8 mouse cellular contexts compared by ENCODE assay signal in genomic region chr3:57736419-57737095, GRCm38 (mm10). TPM values are rescaled to one million over a fixed set of nuclear protein-coding genes. Genes with fewer than 3 reads are reported as not detected.
DNase-seq lines count a peak whose midpoint lies in the region; ATAC-seq and TF ChIP-seq lines count a peak whose summit lies in the region.

No protein-coding gene starts in this region.

- H3K4me3 ChIP-seq in kidney, embryonic 15.5 days (replicated peaks), result peak overlapping the region; percentile 91
- H3K4me3 ChIP-seq in heart, embryonic 16.5 days (ENCODE audit: low read length), result peak overlapping the region; percentile 91
- peak overlapping the region; percentile 84 to 95 for H3K4me3 ChIP-seq in liver, embryonic 14.5 days (ENCODE audit: insufficient read depth in 1 of 2, low read depth in 2 of 2, low read length in 2 of 2)
- H3K4me3 ChIP-seq in small intestine, adult 2 months (ENCODE audit: low read depth, low read length), result peak overlapping the region; percentile 90

- ATAC-seq in kidney, embryonic 15.5 days (replicated peaks; ENCODE audit: low FRiP score), result no peak
- no peak for ATAC-seq in heart, embryonic 16.5 days (replicated peaks; ENCODE audit: extremely low read depth, insufficient read depth, low FRiP score)
- ATAC-seq in liver, embryonic 14.5 days (ENCODE audit: insufficient read depth), result no peak

- no peaks in the 10 kb centered on the region for H3K9me3 ChIP-seq in kidney, embryonic 15.5 days (replicated peaks)
- H3K9me3 ChIP-seq in heart, embryonic 16.5 days (replicated peaks; ENCODE audit: control insufficient read depth, low read length), result no peaks in the 10 kb centered on the region
- H3K9me3 ChIP-seq in liver, embryonic 14.5 days (ENCODE audit: control insufficient read depth, low read length), result no peaks in the 10 kb centered on the region

- no peak for TF ChIP-seq EP300 in liver, embryonic 14.5 days (IDR thresholded peaks at IDR 0.05; ENCODE audit: low read depth)

- no peak for TF ChIP-seq CTCF in liver, embryonic 14.5 days (IDR thresholded peaks at IDR 0.05; ENCODE audit: low read depth)
- no peak for TF ChIP-seq CTCF in small intestine, adult 2 months (IDR thresholded peaks at IDR 0.05; ENCODE audit: extremely low read depth, insufficient read length, insufficient replicate concordance, low read depth, low read length)

- no peak for TF ChIP-seq POLR2A in small intestine, adult 2 months (IDR thresholded peaks at IDR 0.05; ENCODE audit: low read depth, low read length)

- no peaks in the 10 kb centered on the region for H3K27me3 ChIP-seq in kidney, embryonic 15.5 days
- H3K27me3 ChIP-seq in heart, embryonic 16.5 days (ENCODE audit: control insufficient read depth, insufficient read depth, low read length), result no peaks in the 10 kb centered on the region
- H3K27me3 ChIP-seq in liver, embryonic 14.5 days (ENCODE audit: control insufficient read depth, insufficient read depth, low read length), result no peaks in the 10 kb centered on the region
- no peaks in the 10 kb centered on the region for H3K27me3 ChIP-seq in small intestine, adult 2 months (ENCODE audit: control insufficient read depth, insufficient read depth, low read length)

- intact Hi-C loops in left cerebral cortex, postnatal 14 days (cut with DNase I), result loop anchor here (5.0 kb wide), 1 partner anchor 69 kb away; no protein-coding TSS in a partner anchor

- H3K4me2 ChIP-seq in kidney, embryonic 15.5 days, result peak overlapping the region; percentile 88
- peak overlapping the region; percentile 89 for H3K4me2 ChIP-seq in heart, embryonic 16.5 days (ENCODE audit: low read depth, low read length)
- H3K4me2 ChIP-seq in liver, embryonic 14.5 days (ENCODE audit: low read depth), result peak overlapping the region; percentile 80

- H3K36me3 ChIP-seq in kidney, embryonic 15.5 days, result no peaks in the 10 kb centered on the region
- no peaks in the 10 kb centered on the region for H3K36me3 ChIP-seq in heart, embryonic 16.5 days (ENCODE audit: control insufficient read depth, insufficient read depth)
- H3K36me3 ChIP-seq in liver, embryonic 14.5 days (replicated peaks; ENCODE audit: control insufficient read depth, insufficient read depth, low read depth), result no peaks in the 10 kb centered on the region
- H3K36me3 ChIP-seq in small intestine, adult 2 months (ENCODE audit: control insufficient read depth, insufficient read depth, low read length), result no peaks in the 10 kb centered on the region

- DNase-seq in kidney, adult 11 months, result no peak
- DNase-seq in adipocyte (ENCODE audit: low spot score), result peak; percentile 62
- DNase-seq in liver, embryonic 14.5 days (ENCODE audit: low read depth in 3 of 3, low spot score in 3 of 3), result no peak
- no peak for DNase-seq in left cerebral cortex, postnatal 14 days (ENCODE audit: low spot score in 2 of 2)
- DNase-seq in ovary, adult 18-20 months (ENCODE audit: low spot score), result no peak

- peak overlapping the region; percentile 98 for H3K27ac ChIP-seq in kidney, embryonic 15.5 days
- peak overlapping the region; percentile 98 for H3K27ac ChIP-seq in heart, embryonic 16.5 days (ENCODE audit: low read length)
- H3K27ac ChIP-seq in liver, embryonic 14.5 days, result peak overlapping the region; percentile 77
- peak overlapping the region; percentile 97 for H3K27ac ChIP-seq in small intestine, adult 2 months (ENCODE audit: insufficient read depth, low read depth, low read length)

- H3K9ac ChIP-seq in kidney, embryonic 15.5 days, result peak overlapping the region; percentile 76
- H3K9ac ChIP-seq in heart, embryonic 16.5 days (ENCODE audit: low read length), result peak overlapping the region; percentile 91
- H3K9ac ChIP-seq in liver, embryonic 14.5 days (replicated peaks), result peak overlapping the region; percentile 78

- peaks cover 12% of the 10 kb centered on the region for H3K4me1 ChIP-seq in kidney, embryonic 15.5 days
- peaks cover 15% of the 10 kb centered on the region for H3K4me1 ChIP-seq in heart, embryonic 16.5 days (ENCODE audit: control insufficient read depth, insufficient read depth, low read length)
- H3K4me1 ChIP-seq in liver, embryonic 14.5 days (replicated peaks; ENCODE audit: control insufficient read depth in 2 of 2, insufficient read depth in 2 of 2, low read length in 1 of 2), result peaks cover 4 to 9% of the 10 kb centered on the region in 2 experiments
- H3K4me1 ChIP-seq in small intestine, adult 2 months (ENCODE audit: control insufficient read depth, insufficient read depth, insufficient read length, low read length), result 0 out of 2 replicates have a peak, but pooled peaks cover 2% of the 10 kb centered on the region

- 1% methylated on average over 13 of the region's 13 CpGs for WGBS in kidney, embryonic 15.5 days
- under 1% methylated on average over 13 of the region's 13 CpGs for WGBS in heart, embryonic 16.5 days
- WGBS in liver, embryonic 14.5 days (ENCODE audit: insufficient replicate concordance), result 1% methylated on average over 13 of the region's 13 CpGs
- WGBS in small intestine, adult 2 months, result 2% methylated on average over 13 of the region's 13 CpGs

RNA-seq across cellular contexts. Expression of gene Rnf13, which starts 0.7 kb away (rescaled TPM):
- polyA plus RNA-seq in kidney, embryonic 15.5 days (2015; fragmentation: Nextera tagmentation; extraction: Ambion mirVana), result 67.3 and 77.3 TPM in 2 replicates
- polyA plus RNA-seq in heart, embryonic 16.5 days (2015; fragmentation: Nextera tagmentation; extraction: Ambion mirVana), result 71.8 and 83.3 TPM in 2 replicates
- polyA plus RNA-seq in liver, embryonic 14.5 days (2012; rRNA removed), result 7.1 and 9.7 TPM in 2 replicates
- polyA plus RNA-seq in liver, embryonic 14.5 days (2014; fragmentation: Nextera tagmentation; extraction: Ambion mirVana), result 31.0 and 34.7 TPM in 2 replicates
- polyA plus RNA-seq in small intestine, adult 2 months (2012; rRNA removed), result 10.8 and 29.1 TPM in 2 replicates
- total RNA-seq in left cerebral cortex, postnatal 14 days (2021), result 10 to 100 TPM; 59.1 to 71.5 TPM

RNA-seq across cellular contexts. Expression of gene Ankub1, which starts 44.0 kb away (rescaled TPM):
- 0.08 TPM in 1 of 2 replicates, not detected in the other for polyA plus RNA-seq in kidney, embryonic 15.5 days (2015; fragmentation: Nextera tagmentation; extraction: Ambion mirVana)
- 0.05 and 0.07 TPM in 2 replicates for polyA plus RNA-seq in heart, embryonic 16.5 days (2015; fragmentation: Nextera tagmentation; extraction: Ambion mirVana)
- polyA plus RNA-seq in liver, embryonic 14.5 days (2012; rRNA removed), result 0.01 TPM in 1 of 2 replicates, not detected in the other
- polyA plus RNA-seq in liver, embryonic 14.5 days (2014; fragmentation: Nextera tagmentation; extraction: Ambion mirVana), result not detected in 2 replicates
- not detected in 2 replicates for polyA plus RNA-seq in small intestine, adult 2 months (2012; rRNA removed)
- under 1 TPM; 0.26 to 0.51 TPM for total RNA-seq in left cerebral cortex, postnatal 14 days (2021)
